Mouse (Mus musculus): ENCODE results near the gene Sowahb.

Sowahb gene

GRCm38 (mm10) chr5:93049971-93050370, 5.1 kb upstream of the Sowahb start:
- TF ChIP-seq GATA4 (IDR thresholded peaks at IDR 0.05; ENCODE audit: insufficient replicate concordance, low read length), result no peak

GRCm38 (mm10) chr5:93048481-93049240, 3.8 kb upstream of the Sowahb start:
- no peak for TF ChIP-seq GATA4 (IDR thresholded peaks at IDR 0.05; ENCODE audit: insufficient replicate concordance, low read length)

- no peak for TF ChIP-seq GATA4 (IDR thresholded peaks at IDR 0.05; ENCODE audit: insufficient replicate concordance, low read length)
Measured at GRCm38 (mm10) chr5:93046306-93046845, 1.6 kb upstream of the Sowahb start.

GRCm38 (mm10) chr5:93045371-93045714, 521 bp upstream of the Sowahb start:
- TF ChIP-seq GATA4 (IDR thresholded peaks at IDR 0.05; ENCODE audit: insufficient replicate concordance, low read length), result no peak

- no peak for TF ChIP-seq GATA4 (IDR thresholded peaks at IDR 0.05; ENCODE audit: insufficient replicate concordance, low read length)
Measured at GRCm38 (mm10) chr5:93043688-93044583, 886 bp downstream of the Sowahb start.

DNA sequence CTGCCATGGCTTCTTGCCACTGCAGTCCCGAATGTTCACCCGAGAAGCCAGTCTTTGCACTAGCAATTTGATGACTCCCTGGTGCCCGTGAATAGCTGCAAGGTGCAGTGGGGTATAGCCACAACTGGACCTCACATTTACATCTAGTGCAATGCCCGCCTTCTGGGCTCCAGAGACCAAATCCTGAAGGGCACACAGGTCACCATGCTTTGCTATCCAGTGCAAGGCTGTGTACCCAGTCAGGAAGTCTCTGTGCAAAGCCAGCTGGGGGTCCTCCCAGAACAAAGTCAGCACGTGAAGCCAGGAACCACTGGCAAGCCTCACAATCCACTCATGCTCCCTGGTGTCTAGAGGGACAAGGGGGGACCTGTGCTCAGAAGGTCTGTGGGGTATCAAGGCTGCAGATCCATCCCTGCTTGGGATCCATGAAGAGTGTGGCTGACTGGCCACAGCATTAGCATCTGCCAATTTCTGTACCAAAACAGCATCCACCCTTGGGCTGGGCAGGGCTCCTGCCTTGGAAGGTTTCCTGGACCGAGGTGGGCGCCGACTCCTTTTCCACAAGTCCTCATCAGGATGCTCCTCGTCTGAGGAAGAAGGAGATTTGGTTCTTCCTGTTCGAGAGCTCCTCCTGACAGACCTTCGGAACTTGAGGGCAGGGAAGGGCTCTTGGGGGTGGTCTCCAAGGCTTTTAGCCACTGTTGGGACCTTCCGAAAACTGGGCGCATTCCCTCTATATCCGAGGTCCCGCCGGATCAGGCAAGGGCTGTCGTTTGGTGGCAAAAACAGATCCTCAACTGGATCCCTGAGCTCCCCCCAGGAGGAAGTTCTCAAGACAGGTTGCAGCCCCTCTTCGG, 1.8 kb downstream of the Sowahb start:
- TF ChIP-seq GATA4 (IDR thresholded peaks at IDR 0.05; ENCODE audit: insufficient replicate concordance, low read length), result no peak

DNA sequence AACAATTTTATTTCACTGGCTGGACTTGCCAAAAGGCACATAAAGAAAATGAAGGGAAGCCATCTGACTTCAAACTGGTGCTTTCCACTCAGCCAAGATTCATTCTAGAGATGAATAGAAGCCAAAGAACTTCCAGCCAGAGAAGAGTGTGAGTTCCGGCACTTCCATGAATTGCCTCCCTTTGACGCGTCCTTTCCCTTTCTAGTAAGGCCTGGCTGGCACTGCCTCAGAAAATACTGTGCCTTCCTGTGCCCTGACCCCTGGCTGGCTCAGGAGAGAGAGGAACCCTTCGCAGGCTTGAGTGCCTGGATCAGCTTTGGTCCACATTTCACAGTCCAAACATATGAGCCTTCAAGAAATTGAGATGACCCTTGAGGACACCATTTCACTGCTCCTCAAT, 2.8 kb downstream of the Sowahb start:
- TF ChIP-seq GATA4 (IDR thresholded peaks at IDR 0.05; ENCODE audit: insufficient replicate concordance, low read length), result no peak

- no peak for TF ChIP-seq GATA4 (IDR thresholded peaks at IDR 0.05; ENCODE audit: insufficient replicate concordance, low read length)
Measured at GRCm38 (mm10) chr5:93041276-93041675, 3.5 kb downstream of the Sowahb start.

DNA sequence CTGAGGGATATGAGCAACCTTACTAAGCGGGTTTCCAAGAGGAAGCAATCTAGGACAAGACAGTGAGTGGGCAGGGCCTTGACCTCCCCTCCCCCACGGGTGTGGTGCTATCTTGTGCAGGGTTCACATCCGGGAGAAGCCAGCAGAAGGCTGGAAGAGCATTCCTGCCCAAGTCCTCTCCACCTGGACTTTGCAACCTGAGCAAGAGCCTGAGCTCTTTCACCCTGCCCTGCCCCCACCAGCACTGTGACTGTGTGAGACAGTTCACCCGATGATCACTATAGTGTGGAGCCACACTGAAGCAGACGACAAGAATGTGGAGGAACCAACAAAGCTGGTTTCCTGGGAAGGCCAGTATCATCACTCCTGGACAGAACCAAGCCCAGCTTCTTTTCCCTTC, 4.7 kb downstream of the Sowahb start:
- TF ChIP-seq GATA4 (IDR thresholded peaks at IDR 0.05; ENCODE audit: insufficient replicate concordance, low read length), result no peak; the same call in 1 of the 2 replicates

- no peak for TF ChIP-seq GATA4 (IDR thresholded peaks at IDR 0.05; ENCODE audit: insufficient replicate concordance, low read length)
Measured at GRCm38 (mm10) chr5:93036254-93036653, 8.6 kb downstream of the Sowahb start.

- TF ChIP-seq GATA4 (IDR thresholded peaks at IDR 0.05; ENCODE audit: insufficient replicate concordance, low read length), result no peak
Measured at GRCm38 (mm10) chr5:93035285-93035684, 9.5 kb downstream of the Sowahb start.

DNA sequence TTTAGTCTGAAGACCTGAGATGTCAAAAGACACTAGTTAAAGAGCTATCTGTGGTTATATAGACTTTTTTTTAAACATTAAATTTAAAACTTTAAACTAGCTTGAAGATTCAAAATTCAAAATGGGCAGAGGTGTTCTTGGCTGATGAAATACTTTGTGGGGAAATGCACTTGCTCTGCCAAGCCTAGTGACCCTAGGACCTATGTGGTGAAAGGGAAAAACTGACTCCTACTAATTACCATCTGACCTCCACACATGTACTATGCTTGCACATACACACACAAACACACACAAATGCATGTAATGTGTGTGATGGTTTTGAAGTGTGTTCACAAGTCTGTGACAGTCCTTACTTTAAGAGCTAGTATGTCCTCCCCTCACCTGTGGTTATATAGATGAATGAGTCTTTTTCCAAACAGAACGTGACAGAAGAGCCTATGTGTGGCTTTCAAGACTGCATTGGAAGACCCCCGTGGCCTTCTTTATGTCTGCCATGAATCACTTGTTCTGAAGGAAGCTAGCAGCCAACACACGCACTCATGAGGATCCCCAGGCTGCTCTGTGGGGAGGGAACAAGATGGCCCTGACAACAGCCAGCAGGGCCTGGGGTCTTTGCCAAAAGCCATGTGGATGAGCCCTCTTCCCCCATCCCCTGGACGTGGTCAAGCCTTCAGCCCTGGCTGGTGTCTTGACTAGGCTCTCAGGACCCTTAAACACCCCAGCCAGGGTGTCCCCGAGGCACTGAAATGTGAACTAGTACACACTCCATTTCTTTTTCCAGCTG, 11.5 kb downstream of the Sowahb start:
- TF ChIP-seq GATA4 (IDR thresholded peaks at IDR 0.05; ENCODE audit: insufficient replicate concordance, low read length), result no peak

GRCm38 (mm10) chr5:93032621-93033020, 12.2 kb downstream of the Sowahb start:
- no peak for TF ChIP-seq GATA4 (IDR thresholded peaks at IDR 0.05; ENCODE audit: insufficient replicate concordance, low read length)

DNA sequence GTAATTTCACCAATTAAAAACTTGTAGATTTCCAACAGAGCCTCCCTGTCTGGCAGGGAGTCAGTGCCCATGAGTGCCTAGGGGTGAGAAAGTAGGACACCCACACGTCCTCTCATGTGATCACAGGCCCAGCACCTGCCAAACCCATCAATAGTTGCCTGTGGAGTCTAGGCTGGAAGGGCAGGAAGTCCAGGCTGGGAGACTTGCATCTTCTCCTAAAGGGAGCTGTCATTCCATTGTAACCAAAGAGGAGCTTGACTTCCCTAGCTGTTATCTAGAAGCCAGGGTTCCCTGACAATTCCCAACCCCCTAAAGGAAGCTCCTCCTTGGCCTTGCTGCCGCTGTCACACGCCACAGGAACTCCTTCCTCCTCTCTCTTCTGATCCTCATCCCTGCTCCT, 14.0 kb downstream of the Sowahb start:
- peak; percentile 90; the same call in 1 of the 2 replicates for TF ChIP-seq GATA4 (IDR thresholded peaks at IDR 0.05; ENCODE audit: insufficient replicate concordance, low read length)
